Comparison of ENCODE assay signal across 27 mouse cellular contexts in the genomic region with DNA sequence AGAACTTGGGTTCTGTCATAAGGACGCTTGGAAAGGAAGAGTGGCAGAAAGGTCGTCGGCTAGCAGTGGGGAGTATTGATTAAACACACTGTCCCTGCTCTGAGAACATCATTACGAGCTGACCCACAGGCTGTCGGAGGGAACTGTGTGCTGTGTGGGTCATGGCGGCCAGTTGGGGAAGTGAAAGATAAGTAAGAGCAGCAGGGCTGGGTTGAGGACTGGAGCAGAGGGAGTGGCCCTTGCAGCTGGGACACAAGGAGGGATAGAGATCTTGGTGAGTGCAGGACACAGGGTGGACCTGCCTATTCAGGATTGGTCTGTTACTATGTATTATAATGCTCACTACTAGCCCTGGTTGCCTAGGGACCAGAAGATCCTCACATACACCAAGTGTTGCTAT. TPM values are rescaled to one million over a fixed set of nuclear protein-coding genes. Genes with fewer than 3 reads are reported as not detected.
DNase-seq lines count a peak whose midpoint lies in the region; ATAC-seq and TF ChIP-seq lines count a peak whose summit lies in the region.
"Had no signal": no experiment of that assay in that cellular context is flagged by ENCODE, and none has a peak within 500 bp of the region (broad histone marks: within the 10 kb centered on the region; RNA-seq: fewer than 3 reads in every experiment).

No protein-coding gene starts in this region.

- no peaks in the 10 kb centered on the region for H3K36me3 ChIP-seq in liver, embryonic 14.5 days (replicated peaks; ENCODE audit: control insufficient read depth, insufficient read depth, low read depth)
- H3K36me3 ChIP-seq in liver, postnatal 0 days (replicated peaks; ENCODE audit: insufficient read depth, low read length) = no peaks in the 10 kb centered on the region
- H3K36me3 ChIP-seq in midbrain, embryonic 13.5 days = no peaks in the 10 kb centered on the region
- H3K36me3 ChIP-seq: embryonic facial prominence, embryonic 12.5 days; heart, embryonic 13.5 days; hindbrain, embryonic 12.5 days had no signal

- H3K4me3 ChIP-seq in liver, embryonic 14.5 days (ENCODE audit: insufficient read depth in 1 of 2, low read depth in 2 of 2, low read length in 2 of 2) = no peak overlapping the region
- no peak overlapping the region for H3K4me3 ChIP-seq in liver, postnatal 0 days (ENCODE audit: low read depth, low read length)
- H3K4me3 ChIP-seq in brown adipose tissue, adult 24 weeks (ENCODE audit: insufficient read depth, low read depth, low read length) = no peak overlapping the region
- no peak overlapping the region for H3K4me3 ChIP-seq in midbrain, embryonic 13.5 days (replicated peaks)
- H3K4me3 ChIP-seq: embryonic facial prominence, embryonic 12.5 days; heart, embryonic 13.5 days; hindbrain, embryonic 12.5 days had no signal

- no peak overlapping the region for H3K9ac ChIP-seq in liver, embryonic 14.5 days (replicated peaks)
- no peak overlapping the region for H3K9ac ChIP-seq in liver, postnatal 0 days (replicated peaks)
- H3K9ac ChIP-seq in midbrain, embryonic 13.5 days (replicated peaks) = no peak overlapping the region
- H3K9ac ChIP-seq: embryonic facial prominence, embryonic 12.5 days; heart, embryonic 13.5 days; hindbrain, embryonic 12.5 days had no signal

- no peak for DNase-seq in liver, embryonic 14.5 days (ENCODE audit: low read depth in 3 of 3, low spot score in 3 of 3)
- no peak for DNase-seq in liver, postnatal 0 days
- DNase-seq in lung, postnatal 4 days = no peak
- no peak for DNase-seq in cerebellum, postnatal 36 days
- DNase-seq: adrenal gland, postnatal 10 days; B cell, adult 2 months; cerebellum, adult 18-20 months; cerebellum, postnatal 10 days; gastrocnemius, postnatal 14 days; heart, postnatal 4 days had no signal

- TF ChIP-seq EP300 in liver, embryonic 14.5 days (IDR thresholded peaks at IDR 0.05; ENCODE audit: low read depth) = no peak
- no peak for TF ChIP-seq EP300 in liver, postnatal 0 days (IDR thresholded peaks at IDR 0.05; ENCODE audit: low read depth)

- no peak overlapping the region for H3K27ac ChIP-seq in liver, embryonic 14.5 days
- no peak overlapping the region for H3K27ac ChIP-seq in liver, postnatal 0 days (ENCODE audit: low read depth)
- peak overlapping the region; percentile 49; the same call in 1 of the 2 replicates for H3K27ac ChIP-seq in brown adipose tissue, adult 24 weeks (replicated peaks; ENCODE audit: low read depth, low read length)
- no peak overlapping the region for H3K27ac ChIP-seq in midbrain, embryonic 13.5 days
- H3K27ac ChIP-seq: embryonic facial prominence, embryonic 12.5 days; heart, embryonic 13.5 days; hindbrain, embryonic 12.5 days had no signal

- 47% methylated on average over 6 of the region's 6 CpGs for WGBS in liver, embryonic 14.5 days (ENCODE audit: insufficient replicate concordance)
- 51% methylated on average over 6 of the region's 6 CpGs for WGBS in liver, postnatal 0 days (ENCODE audit: insufficient replicate concordance)
- WGBS in midbrain, embryonic 13.5 days = 82% methylated on average over 6 of the region's 6 CpGs

- no peaks in the 10 kb centered on the region for H3K27me3 ChIP-seq in liver, embryonic 14.5 days (ENCODE audit: control insufficient read depth, insufficient read depth, low read length)
- no peaks in the 10 kb centered on the region for H3K27me3 ChIP-seq in liver, postnatal 0 days (ENCODE audit: insufficient read depth, low read length)
- no peaks in the 10 kb centered on the region for H3K27me3 ChIP-seq in midbrain, embryonic 13.5 days
- H3K27me3 ChIP-seq: embryonic facial prominence, embryonic 12.5 days; heart, embryonic 13.5 days; hindbrain, embryonic 12.5 days had no signal

- H3K4me1 ChIP-seq in liver, embryonic 14.5 days (replicated peaks; ENCODE audit: control insufficient read depth in 2 of 2, insufficient read depth in 2 of 2, low read length in 1 of 2) = peaks cover 0 to 5% of the 10 kb centered on the region in 2 experiments; a peak in 1 of 4 replicates
- H3K4me1 ChIP-seq in liver, postnatal 0 days (ENCODE audit: insufficient read depth) = no peaks in the 10 kb centered on the region; the same call in 1 of the 2 replicates
- H3K4me1 ChIP-seq in brown adipose tissue, adult 24 weeks (ENCODE audit: control insufficient read depth, insufficient read depth, insufficient read length, low read length) = no peaks in the 10 kb centered on the region
- peaks cover 7% of the 10 kb centered on the region for H3K4me1 ChIP-seq in midbrain, embryonic 13.5 days (replicated peaks)

- no peak for TF ChIP-seq CTCF in liver, embryonic 14.5 days (IDR thresholded peaks at IDR 0.05; ENCODE audit: low read depth)
- no peak for TF ChIP-seq CTCF in liver, postnatal 0 days (IDR thresholded peaks at IDR 0.05; ENCODE audit: low read depth)

- H3K9me3 ChIP-seq in liver, embryonic 14.5 days (ENCODE audit: control insufficient read depth, low read length) = no peaks in the 10 kb centered on the region
- no peaks in the 10 kb centered on the region for H3K9me3 ChIP-seq in liver, postnatal 0 days (ENCODE audit: low read length)
- H3K9me3 ChIP-seq in midbrain, embryonic 13.5 days = no peaks in the 10 kb centered on the region
- H3K9me3 ChIP-seq: embryonic facial prominence, embryonic 12.5 days; heart, embryonic 13.5 days; hindbrain, embryonic 12.5 days had no signal

- peak; percentile 18; the same call in 1 of the 2 replicates for ATAC-seq in liver, embryonic 14.5 days (ENCODE audit: insufficient read depth)
- no peak for ATAC-seq in liver, postnatal 0 days
- peak; percentile 38 for ATAC-seq in megakaryocyte progenitor cell, adult 5-6 weeks (replicated peaks; ENCODE audit: poor library complexity)
- ATAC-seq in midbrain, embryonic 13.5 days = no peak
- ATAC-seq: CD4-positive, CD25-positive, alpha-beta regulatory T cell, adult 4 months; forebrain, embryonic 16.5 days; hindbrain, embryonic 16.5 days; inflammation-experienced regulatory T-cells, adult 6 months had no signal

- H3K4me2 ChIP-seq in liver, embryonic 14.5 days (ENCODE audit: low read depth) = no peak overlapping the region
- H3K4me2 ChIP-seq in liver, postnatal 0 days (ENCODE audit: low read depth, low read length) = no peak overlapping the region
- no peak overlapping the region for H3K4me2 ChIP-seq in midbrain, embryonic 13.5 days (replicated peaks)
- H3K4me2 ChIP-seq: embryonic facial prominence, embryonic 12.5 days; heart, embryonic 13.5 days; hindbrain, embryonic 12.5 days had no signal

RNA-seq across cellular contexts. Expression of a gene that starts 4.9 kb away (rescaled TPM):
- polyA plus RNA-seq in liver, embryonic 14.5 days (2012; rRNA removed) = 4.7 and 7.3 TPM in 2 replicates
- polyA plus RNA-seq in liver, embryonic 14.5 days (2014; fragmentation: Nextera tagmentation; extraction: Ambion mirVana) = 7.5 and 7.7 TPM in 2 replicates
- polyA plus RNA-seq in liver, postnatal 0 days (2015; fragmentation: Nextera tagmentation; extraction: Ambion mirVana) = 12.5 and 13.8 TPM in 2 replicates
- polyA plus RNA-seq in brown adipose tissue, adult 24 weeks (2012; ENCODE audit: insufficient read depth, insufficient read length, missing spikeins) = 2.4 and 3.9 TPM in 2 replicates
- 85.0 and 90.4 TPM in 2 replicates for total RNA-seq in megakaryocyte progenitor cell, adult 5-6 weeks (2015)
- total RNA-seq in megakaryocyte progenitor cell, adult 5-6 weeks (2017) = 101 and 119 TPM in 2 replicates
- polyA plus RNA-seq in midbrain, embryonic 13.5 days (2015; fragmentation: Nextera tagmentation; extraction: Ambion mirVana) = 2.3 and 3.0 TPM in 2 replicates

RNA-seq across cellular contexts. Expression of a gene that starts 38.6 kb away (rescaled TPM):
- 31.3 and 71.2 TPM in 2 replicates for polyA plus RNA-seq in liver, embryonic 14.5 days (2012; rRNA removed)
- 156 and 162 TPM in 2 replicates for polyA plus RNA-seq in liver, embryonic 14.5 days (2014; fragmentation: Nextera tagmentation; extraction: Ambion mirVana)
- 157 and 162 TPM in 2 replicates for polyA plus RNA-seq in liver, postnatal 0 days (2015; fragmentation: Nextera tagmentation; extraction: Ambion mirVana)
- polyA plus RNA-seq in brown adipose tissue, adult 24 weeks (2012; ENCODE audit: insufficient read depth, insufficient read length, missing spikeins) = 62.6 and 85.9 TPM in 2 replicates
- 264 and 298 TPM in 2 replicates for total RNA-seq in megakaryocyte progenitor cell, adult 5-6 weeks (2015)
- 127 and 137 TPM in 2 replicates for total RNA-seq in megakaryocyte progenitor cell, adult 5-6 weeks (2017)
- polyA plus RNA-seq in midbrain, embryonic 13.5 days (2015; fragmentation: Nextera tagmentation; extraction: Ambion mirVana) = 339 and 353 TPM in 2 replicates

RNA-seq across cellular contexts. Expression of a gene that starts 38.8 kb away (rescaled TPM):
- polyA plus RNA-seq in liver, embryonic 14.5 days (2012; rRNA removed) = 4.4 and 5.4 TPM in 2 replicates
- 8.6 and 11.5 TPM in 2 replicates for polyA plus RNA-seq in liver, embryonic 14.5 days (2014; fragmentation: Nextera tagmentation; extraction: Ambion mirVana)
- polyA plus RNA-seq in liver, postnatal 0 days (2015; fragmentation: Nextera tagmentation; extraction: Ambion mirVana) = 11.7 and 16.2 TPM in 2 replicates
- 14.7 and 20.5 TPM in 2 replicates for polyA plus RNA-seq in brown adipose tissue, adult 24 weeks (2012; ENCODE audit: insufficient read depth, insufficient read length, missing spikeins)
- 1.3 and 1.6 TPM in 2 replicates for total RNA-seq in megakaryocyte progenitor cell, adult 5-6 weeks (2015)
- 1.4 and 2.7 TPM in 2 replicates for total RNA-seq in megakaryocyte progenitor cell, adult 5-6 weeks (2017)
- polyA plus RNA-seq in midbrain, embryonic 13.5 days (2015; fragmentation: Nextera tagmentation; extraction: Ambion mirVana) = 12.9 and 17.0 TPM in 2 replicates

RNA-seq across cellular contexts. Expression of a gene that starts 54.6 kb away (rescaled TPM):
- polyA plus RNA-seq in liver, embryonic 14.5 days (2012; rRNA removed) = not detected in 2 replicates
- polyA plus RNA-seq in liver, embryonic 14.5 days (2014; fragmentation: Nextera tagmentation; extraction: Ambion mirVana) = not detected in 2 replicates
- not detected in 2 replicates for polyA plus RNA-seq in liver, postnatal 0 days (2015; fragmentation: Nextera tagmentation; extraction: Ambion mirVana)
- polyA plus RNA-seq in brown adipose tissue, adult 24 weeks (2012; ENCODE audit: insufficient read depth, insufficient read length, missing spikeins) = not detected in 2 replicates
- total RNA-seq in megakaryocyte progenitor cell, adult 5-6 weeks (2015) = not detected in 2 replicates
- total RNA-seq in megakaryocyte progenitor cell, adult 5-6 weeks (2017) = not detected in 2 replicates
- not detected in 2 replicates for polyA plus RNA-seq in midbrain, embryonic 13.5 days (2015; fragmentation: Nextera tagmentation; extraction: Ambion mirVana)
- total RNA-seq: adrenal gland, postnatal 10 days; adrenal gland, postnatal 4 days; gastrocnemius, adult 18-20 months; gastrocnemius, postnatal 14 days; heart, postnatal 4 days; MEL had no signal
- polyA plus RNA-seq: CD4-positive, CD25-positive, alpha-beta regulatory T cell, adult 4 months; cortical plate, adult 2 months; embryonic facial prominence, embryonic 12.5 days; forebrain, embryonic 11.5 days; gonadal fat pad, adult 2 months; heart, embryonic 13.5 days; heart, postnatal 0 days; hindbrain, embryonic 12.5 days; inflammation-experienced regulatory T-cells, adult 6 months had no signal

Comparison
In these comparisons a context has a peak if more than half of its experiments do, and no peak if none do; other contexts are left out.
1. ATAC-seq: peak in liver, embryonic 14.5 days (single experiment) and megakaryocyte progenitor cell, adult 5-6 weeks (single experiment); none in liver, postnatal 0 days (single experiment) and midbrain, embryonic 13.5 days (single experiment).